Mouse (Mus musculus) Patski (cell line): ENCODE results near the gene Hook2. TPM values are rescaled to one million over a fixed set of nuclear protein-coding genes. Genes with fewer than 3 reads are reported as not detected.
A peak's percentile ranks its signal among the peaks of the same experiment; 100 is the strongest.

ENCODE experiments used
- ATAC-seq: fragments of 100-300 bp; one replicate; pipeline ENCODE4 v1.8.0; 2021
- CTCF ChIA-PET: fragments of 350-600 bp; sonication (Branson Sonifier 250); formaldehyde crosslinking; loops from one replicate; lab custom pipeline; 2022; ENCODE audit warnings: inconsistent platforms; lab: Charles Lee
- POLR2A ChIA-PET: fragments of 350-600 bp; sonication (Branson Sonifier 250); formaldehyde crosslinking; loops from one replicate; lab custom pipeline; 2022; ENCODE audit warnings: antibody characterized with exemption, inconsistent platforms; lab: Charles Lee
- DNase-seq: peaks from one replicate; pipeline ENCODE4 v3.0.0-alpha.2; 2011; ENCODE audit warnings: low read depth, low spot score
- H3K27me3 ChIP-seq: fragments of 371-371 bp; one replicate; pipeline ENCODE4 v1.5.1; 2021
- CTCF ChIP-seq: fragments of 100-300 bp; IDR thresholded peaks from one replicate; pipeline ENCODE4 v1.5.1; 2021
- in situ Hi-C: fragments of 300-500 bp; cut with MboI; formaldehyde crosslinking; loops from 3 replicates; pipeline ENCODE4 v1.11.1; 2018; ENCODE audit warnings: low pct_unique_long_range_greater_than_20kb, mixed read lengths
- polyA plus RNA-seq: library from polyadenylated mRNA; unstranded; gene quantifications from one replicate; pipeline ENCODE4 v1.2.3, GENCODE M21; 2021

Gene Hook2
- polyA plus RNA-seq = 33.0 TPM

DNA sequence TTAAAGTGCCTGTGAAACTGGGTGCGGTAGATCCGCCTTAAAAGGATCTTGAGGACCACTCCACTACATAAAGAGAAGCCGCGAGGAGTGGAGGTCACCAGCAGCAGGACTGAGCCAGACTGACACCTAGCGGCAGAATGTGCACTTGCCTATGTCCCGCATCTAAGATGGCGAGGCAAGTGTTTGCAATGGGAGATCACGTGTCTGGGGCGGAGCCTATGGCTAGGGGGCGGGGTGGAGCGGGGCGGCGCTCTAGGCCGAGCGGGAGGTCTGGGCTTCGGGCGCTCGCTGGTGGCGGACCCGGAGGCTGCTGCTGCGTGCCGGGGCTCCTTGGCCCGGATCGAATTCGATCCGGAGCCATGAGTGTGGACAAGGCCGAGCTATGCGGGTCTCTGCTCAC is at the start of gene Hook2:
Gene Hook2, plus strand, starts transcription at position 255 of the 400 bp plus-strand sequence.
- in situ Hi-C loops = no loop called here

DNA sequence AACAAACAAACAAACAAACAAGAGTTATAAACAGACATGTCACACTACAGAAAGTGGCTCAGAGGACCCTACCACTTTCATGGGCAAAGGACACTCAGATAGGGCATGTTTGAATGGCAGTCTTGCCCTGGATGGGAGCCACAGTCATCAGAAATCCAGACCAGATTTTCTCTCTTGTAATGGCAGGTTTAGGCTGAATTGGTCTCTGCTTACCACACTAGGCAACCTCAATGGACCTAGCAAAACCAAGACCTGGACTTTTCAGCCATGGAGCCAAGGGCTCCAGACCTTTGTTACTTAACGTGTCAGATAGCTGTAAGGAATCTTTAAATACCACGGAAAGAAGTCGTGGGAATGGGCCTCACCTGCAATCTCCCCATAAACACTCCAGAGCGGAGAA is 46.7 kb upstream of the Hook2 start:
- ChIA-PET CTCF (interaction anchor here (1.3 to 1.4 kb wide), 2 partner anchors 31 to 46 kb away, joined by 3 read pairs; no protein-coding TSS in a partner anchor), POLR2A (no interaction called here)
- no peak for DNase-seq
- no peak for ATAC-seq
- no peak for TF ChIP-seq CTCF
- peaks cover 62% of the 10 kb centered on the region for H3K27me3 ChIP-seq
- in situ Hi-C loops = no loop called here

More for the DNA sequence above, at the start of gene Hook2:
- no peak for TF ChIP-seq CTCF
- DNase-seq (no peak), ATAC-seq (peak; percentile 72)
- ChIA-PET POLR2A (interaction anchor here (0.6 to 10.0 kb wide), 6 partner anchors 13 to 163 kb away, joined by 3 to 225 read pairs (median 7); partner anchors contain the start of genes Junb, Prdx2 and Rnaseh2a), CTCF (interaction anchor here (0.7 to 8.7 kb wide), 11 partner anchors 8 to 83 kb away, joined by 3 to 351 read pairs (median 3); partner anchors contain the start of genes Dnase2a, Gm49661, Junb and Prdx2)
- H3K27me3 ChIP-seq = no peaks in the 10 kb centered on the region

DNA sequence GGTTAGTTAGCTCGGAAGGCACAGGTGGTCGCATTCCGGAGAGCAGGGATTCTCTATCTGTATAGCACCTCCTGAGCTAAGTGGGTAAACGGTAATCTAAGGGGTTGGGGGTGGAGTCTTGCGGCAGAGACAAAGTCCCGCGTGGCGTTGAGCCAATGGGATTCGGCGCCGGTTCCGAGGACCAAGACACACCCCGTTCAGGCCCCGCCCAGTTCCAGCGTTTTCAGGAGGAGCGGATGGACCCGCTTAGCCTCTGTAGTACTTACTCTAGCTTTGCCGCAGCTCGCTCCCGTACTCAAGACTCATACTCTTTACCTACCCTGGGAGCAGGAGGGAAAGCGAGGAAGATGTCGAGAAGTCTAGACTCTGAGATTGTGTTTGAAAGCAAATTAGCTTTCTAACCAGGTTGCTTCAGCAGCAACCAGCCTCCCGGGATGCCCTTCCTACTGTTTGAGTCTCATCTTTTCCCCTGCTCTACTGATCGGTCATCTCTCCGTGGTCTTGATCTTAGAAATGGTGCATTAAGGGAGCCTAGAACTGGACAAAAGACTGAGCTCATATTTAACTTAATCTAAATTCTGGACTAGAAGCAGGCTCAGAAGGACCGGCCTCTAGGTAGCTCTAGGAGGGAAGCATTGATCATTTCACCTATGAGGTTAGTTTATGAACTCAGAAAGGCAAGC is 45.8 kb upstream of the Hook2 start:
- ATAC-seq (no peak), DNase-seq (no peak)
- TF ChIP-seq CTCF = no peak
- peaks cover 59% of the 10 kb centered on the region for H3K27me3 ChIP-seq
- ChIA-PET CTCF (interaction anchor here (1.1 to 1.4 kb wide), 4 partner anchors 17 to 53 kb away, joined by 3 read pairs; no protein-coding TSS in a partner anchor), POLR2A (no interaction called here)
- in situ Hi-C loops = no loop called here

- H3K27me3 ChIP-seq = peaks cover 64% of the 10 kb centered on the region
- no peak for DNase-seq
- ChIA-PET CTCF (interaction anchor here (1.1 to 1.4 kb wide), 3 partner anchors 17 to 53 kb away, joined by 3 read pairs; no protein-coding TSS in a partner anchor), POLR2A (no interaction called here)
- in situ Hi-C loops = no loop called here
- ATAC-seq = no peak
- no peak for TF ChIP-seq CTCF
These were observed 45.2 kb upstream of the Hook2 start for GRCm38 (mm10) chr8:84945235-84945632.

DNA sequence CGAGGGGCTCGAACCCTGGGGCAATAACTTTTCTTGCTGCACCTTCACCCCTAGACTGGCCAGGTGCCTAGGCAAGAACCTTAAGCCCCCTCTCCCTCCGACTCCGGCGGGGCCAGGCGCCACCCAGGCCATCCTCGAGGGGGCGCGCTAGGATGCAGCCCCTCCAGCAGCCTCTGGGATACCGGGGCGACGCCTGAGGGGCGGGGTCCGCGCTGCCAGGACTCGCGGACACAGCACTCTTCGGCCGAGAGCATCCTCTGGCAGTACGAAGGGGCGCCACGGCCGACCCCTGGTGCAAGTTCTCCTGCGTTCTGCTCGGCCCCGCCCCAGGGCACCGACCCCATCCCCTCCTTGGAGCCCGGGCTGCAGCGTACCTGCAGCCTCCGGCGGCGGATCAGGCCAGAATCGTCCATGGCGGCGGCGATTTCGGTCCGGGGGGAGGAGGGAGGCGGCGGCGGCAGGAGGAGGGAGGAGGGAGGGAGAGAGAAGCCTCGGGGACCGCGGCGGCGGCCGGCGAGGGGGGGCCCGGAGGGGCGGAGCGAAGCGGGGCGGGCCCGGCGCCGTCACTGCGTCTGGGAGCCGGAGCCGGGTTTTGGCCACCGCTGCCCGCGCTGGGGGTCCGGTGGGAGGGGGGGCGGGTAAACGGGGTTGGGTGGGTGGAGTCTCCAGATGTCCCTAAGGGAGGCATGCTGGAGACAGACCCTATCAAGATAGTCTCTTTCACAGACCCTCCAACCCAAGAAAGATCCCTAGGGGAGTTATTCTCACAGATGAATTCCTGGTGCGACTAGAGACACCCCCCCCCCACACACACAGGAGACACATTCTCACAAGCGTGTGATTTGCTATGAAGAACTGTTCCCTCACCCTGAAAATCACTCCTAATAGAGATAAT is 44.5 kb upstream of the Hook2 start:
- CTCF ChIA-PET = interaction anchor here (1.1 to 1.2 kb wide), 2 partner anchors 18 to 52 kb away, joined by 3 read pairs; no protein-coding TSS in a partner anchor
- DNase-seq = no peak
- POLR2A ChIA-PET = no interaction called here
- in situ Hi-C loops = no loop called here
- peak; percentile 62 for TF ChIP-seq CTCF
- peaks cover 63% of the 10 kb centered on the region for H3K27me3 ChIP-seq
- peak; percentile 15 for ATAC-seq

GRCm38 (mm10) chr8:84946528-84947240 is 43.7 kb upstream of the Hook2 start, which contains the start of gene Rtbdn:
Rtbdn (plus strand) TSS chr8:84946991.
- in situ Hi-C loops = no loop called here
- peaks cover 59% of the 10 kb centered on the region for H3K27me3 ChIP-seq
- no peak for DNase-seq
- peak; percentile 48 for TF ChIP-seq CTCF
- ChIA-PET POLR2A (no interaction called here), CTCF (no interaction called here)
- no peak for ATAC-seq

GRCm38 (mm10) chr8:84947241-84947545 is 43.2 kb upstream of the Hook2 start:
- POLR2A ChIA-PET = no interaction called here
- in situ Hi-C loops = no loop called here
- ATAC-seq = no peak
- peak; percentile 11 for TF ChIP-seq CTCF
- no peak for DNase-seq
- CTCF ChIA-PET = no interaction called here
- peaks cover 64% of the 10 kb centered on the region for H3K27me3 ChIP-seq

DNA sequence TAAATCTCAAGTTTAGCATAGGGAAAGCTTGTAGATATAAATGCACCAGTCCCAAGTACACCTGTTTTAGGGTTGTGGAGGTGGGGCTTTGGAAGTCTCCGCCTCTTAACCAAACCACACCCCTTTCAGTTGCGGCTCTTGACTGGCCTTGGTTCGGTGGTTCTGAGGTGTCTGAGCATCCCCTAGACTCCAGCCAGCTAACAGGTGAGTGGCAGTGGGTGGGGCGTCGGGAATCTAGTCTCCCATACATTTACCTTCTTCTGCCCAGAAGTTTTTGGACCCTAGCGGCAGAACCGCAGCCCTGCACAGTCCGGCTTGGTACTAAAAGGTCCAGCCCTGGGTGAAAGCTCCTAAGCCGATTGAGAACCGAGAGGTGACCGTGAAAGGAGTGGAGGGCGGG is 40.6 kb upstream of the Hook2 start:
- TF ChIP-seq CTCF = no peak
- no peak for DNase-seq
- ATAC-seq = no peak
- ChIA-PET CTCF (interaction anchor here (1.2 kb wide), 1 partner anchor 25 kb away, joined by 3 read pairs; no protein-coding TSS in a partner anchor), POLR2A (interaction anchor here (0.6 kb wide), 1 partner anchor 115 kb away, joined by 5 read pairs; no protein-coding TSS in a partner anchor)
- H3K27me3 ChIP-seq = peaks cover 56% of the 10 kb centered on the region
- in situ Hi-C loops = no loop called here

GRCm38 (mm10) chr8:84952612-84953255 is 37.7 kb upstream of the Hook2 start:
- POLR2A ChIA-PET = no interaction called here
- TF ChIP-seq CTCF = no peak
- no peak for DNase-seq
- CTCF ChIA-PET = interaction anchor here (1.2 kb wide), 1 partner anchor 44 kb away, joined by 3 read pairs; no protein-coding TSS in a partner anchor
- no peak for ATAC-seq
- peaks cover 30% of the 10 kb centered on the region for H3K27me3 ChIP-seq
- in situ Hi-C loops = no loop called here
